Mouse (Mus musculus) kidney, postnatal 14 days (tissue): ENCODE data around the gene Pde6d.
A peak's percentile ranks its signal among the peaks of the same experiment; 100 is the strongest.

ENCODE experiments used
- DNase-seq: peaks from one replicate; pipeline ENCODE4 v3.0.0; 2022; ENCODE audit warnings: mixed read lengths

The Pde6d gene

DNA sequence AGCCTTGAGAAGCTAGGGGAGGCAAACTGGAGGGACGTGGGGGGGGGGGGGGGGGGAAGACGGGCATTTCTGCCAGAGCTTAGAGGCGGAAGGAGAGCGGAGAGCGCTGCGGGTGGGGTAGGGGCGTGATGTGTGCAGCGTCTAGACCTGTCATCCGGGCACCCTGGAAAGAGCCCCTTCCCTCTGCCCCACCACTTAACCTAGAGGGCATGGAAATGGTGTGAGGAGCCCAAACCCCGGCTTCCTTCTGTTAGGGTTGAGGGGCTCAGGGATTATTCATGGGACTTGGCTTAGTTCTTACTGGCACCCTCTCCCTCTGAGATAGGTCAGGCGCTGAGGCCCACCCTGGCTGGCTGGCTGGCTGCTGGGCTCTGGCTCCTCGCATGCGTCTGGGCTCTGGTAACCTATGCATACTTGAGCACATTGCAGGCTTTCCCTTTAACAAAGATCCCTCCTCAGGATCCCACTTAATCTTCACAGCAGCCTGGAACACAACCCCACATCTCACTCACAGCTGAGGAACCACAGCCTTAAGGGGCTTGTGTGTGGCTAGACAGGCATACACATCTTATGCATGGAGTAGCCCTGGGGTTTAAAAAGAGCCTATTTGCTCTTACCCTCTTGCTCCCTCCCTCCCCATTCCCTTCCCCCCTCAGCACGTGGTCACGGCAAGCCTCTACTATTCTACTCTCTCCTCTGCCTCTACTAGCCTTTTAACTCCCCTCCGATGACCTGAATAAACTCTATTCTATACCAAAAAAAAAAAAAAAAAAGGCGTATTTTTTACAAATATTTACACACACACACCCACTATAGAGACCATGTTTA lies 80.0 kb downstream of the Pde6d start:
- no peak for DNase-seq

GRCm38 (mm10) chr1:86501559-86501958 lies 80.9 kb downstream of the Pde6d start:
- peak; percentile 95 for DNase-seq

- peak; percentile 58 for DNase-seq
Measured at GRCm38 (mm10) chr1:86501114-86501532, 81.3 kb downstream of the Pde6d start.

DNA sequence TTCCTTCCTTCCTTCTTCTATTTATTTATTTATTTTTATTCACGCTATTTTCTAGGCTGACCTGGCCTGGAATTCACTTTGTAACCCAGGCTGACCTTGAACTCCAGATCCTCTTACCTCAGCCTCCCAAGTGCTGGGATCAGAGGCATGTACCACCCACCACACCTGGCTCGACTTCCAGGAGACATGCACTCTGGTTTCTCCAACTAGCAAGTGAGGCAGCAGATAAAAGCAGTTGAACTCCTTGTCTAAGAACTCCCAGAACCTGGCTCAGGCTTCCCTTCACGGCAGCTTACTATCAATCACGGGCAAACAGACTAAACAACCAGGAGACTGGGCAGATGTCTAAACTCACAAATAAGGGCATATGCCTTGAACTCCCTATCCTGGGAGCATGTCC lies 81.7 kb downstream of the Pde6d start:
- DNase-seq: no peak

- peak; percentile 83 for DNase-seq
Measured at GRCm38 (mm10) chr1:86499903-86500302, 82.5 kb downstream of the Pde6d start.

DNA sequence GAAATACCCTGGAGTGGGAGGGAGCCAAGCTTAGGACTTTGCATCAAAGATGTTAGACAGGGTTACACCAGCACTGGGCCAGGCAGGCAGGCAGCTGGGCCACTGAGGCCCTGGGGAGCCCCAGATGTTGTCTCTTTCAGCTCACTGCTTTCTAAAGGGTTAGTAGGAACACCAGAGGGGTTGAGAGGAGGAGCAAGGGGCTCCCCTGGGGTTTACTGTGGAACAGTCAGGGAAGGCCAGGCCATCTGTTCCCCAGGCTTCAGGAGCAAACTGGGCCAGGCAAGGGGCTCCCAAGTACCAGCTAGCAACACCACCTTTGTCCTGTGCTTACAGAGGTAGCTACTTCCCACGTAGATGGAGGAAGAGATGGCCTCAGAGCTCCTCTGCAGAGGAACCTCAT lies 83.8 kb downstream of the Pde6d start:
- DNase-seq: no peak

DNA sequence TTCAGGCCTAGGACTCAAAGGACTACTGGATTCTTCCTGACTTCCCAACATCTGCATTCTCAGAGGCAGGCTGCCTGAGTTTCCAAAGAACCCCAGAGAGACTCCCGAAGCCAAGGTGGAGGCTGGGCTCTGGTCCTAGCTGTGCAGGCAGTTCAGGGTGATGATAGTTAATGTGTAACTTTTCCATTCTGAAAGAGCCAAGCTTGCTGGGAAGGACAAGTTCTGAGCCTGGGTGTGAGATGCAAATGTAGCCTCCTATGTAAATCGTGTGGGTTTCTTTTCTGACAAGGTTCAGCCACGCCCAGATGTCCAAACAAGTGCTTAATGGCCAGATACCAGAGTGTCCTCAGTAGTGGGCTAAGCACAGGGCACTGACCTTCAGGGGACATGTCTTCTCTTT lies 84.4 kb downstream of the Pde6d start:
- DNase-seq: peak; percentile 85

DNA sequence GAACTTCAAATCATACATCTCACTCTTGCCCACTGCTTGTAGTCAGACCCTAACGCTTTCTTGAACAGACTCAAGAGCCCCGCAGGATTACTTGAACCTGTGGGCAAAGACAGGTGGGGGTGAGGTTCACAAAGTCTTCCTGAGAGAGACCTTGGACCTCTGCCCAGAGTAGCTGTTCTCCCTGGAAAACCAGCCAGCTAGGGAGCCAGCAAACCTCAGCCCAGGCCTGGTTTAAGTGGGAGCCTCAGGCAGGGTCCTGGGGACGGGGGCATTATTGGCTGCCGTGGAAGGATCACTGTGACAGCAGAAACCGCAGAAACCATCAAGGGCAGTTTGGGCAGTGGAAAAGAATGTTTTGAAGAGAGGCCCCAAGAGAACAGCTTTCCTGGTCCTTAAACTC lies 85.1 kb downstream of the Pde6d start:
- DNase-seq: peak; percentile 82

GRCm38 (mm10) chr1:86496340-86496739 lies 86.1 kb downstream of the Pde6d start:
- DNase-seq: no peak

GRCm38 (mm10) chr1:86493783-86494182 lies 88.6 kb downstream of the Pde6d start:
- DNase-seq: no peak
